Mouse (Mus musculus): Measurements from ENCODE around the gene Pycr2. TPM values are rescaled to one million over a fixed set of nuclear protein-coding genes. Genes with fewer than 3 reads are reported as not detected.

Gene Pycr2
- polyA plus RNA-seq, 1 experiment from 2014 or later, result 90.6 TPM

- H3K9me3 ChIP-seq (replicated peaks), result no peaks in the 10 kb centered on the region
- H3K4me3 ChIP-seq, result no peak overlapping the region
- no peak for ATAC-seq
- no peak overlapping the region for H3K27ac ChIP-seq
- no peaks in the 10 kb centered on the region for H3K27me3 ChIP-seq
- H3K4me1 ChIP-seq, result peaks cover 26% of the 10 kb centered on the region
- H3K4me2 ChIP-seq, result no peak overlapping the region
- WGBS, result 94% methylated on average over 24 of the region's 24 CpGs
- peaks cover 36% of the 10 kb centered on the region for H3K36me3 ChIP-seq (ENCODE audit: poor library complexity, severe bottlenecking)
- no peak overlapping the region for H3K9ac ChIP-seq
These were observed 2.5 kb downstream of the Pycr2 start for GRCm38 (mm10) chr1:180906461-180907147.

GRCm38 (mm10) chr1:180911138-180911537 lies 7.0 kb downstream of the Pycr2 start:
- H3K9me3 ChIP-seq (replicated peaks), result no peaks in the 10 kb centered on the region
- peaks cover 32% of the 10 kb centered on the region for H3K36me3 ChIP-seq (ENCODE audit: poor library complexity, severe bottlenecking)
- H3K4me3 ChIP-seq, result no peak overlapping the region
- H3K9ac ChIP-seq, result no peak overlapping the region
- ATAC-seq, result no peak
- 58% methylated on average over 8 of the region's 8 CpGs for whole genome bisulfite sequencing
- H3K4me1 ChIP-seq, result peaks cover 9% of the 10 kb centered on the region
- no peak overlapping the region for H3K27ac ChIP-seq
- H3K4me2 ChIP-seq, result no peak overlapping the region
- H3K27me3 ChIP-seq, result no peaks in the 10 kb centered on the region

GRCm38 (mm10) chr1:180911653-180912287 lies 7.7 kb downstream of the Pycr2 start:
- Histone ChIP-seq H3K9me3 (replicated peaks) (no peaks in the 10 kb centered on the region), H3K4me2 (peak overlapping the region; percentile 13; the same call in 1 of the 2 replicates), H3K27me3 (no peaks in the 10 kb centered on the region), H3K27ac (no peak overlapping the region), H3K4me3 (no peak overlapping the region), H3K9ac (no peak overlapping the region), H3K4me1 (peaks cover 4% of the 10 kb centered on the region), H3K36me3 (ENCODE audit: poor library complexity, severe bottlenecking) (peaks cover 26% of the 10 kb centered on the region)
- no peak for ATAC-seq
- 57% methylated on average over 20 of the region's 20 CpGs for WGBS

GRCm38 (mm10) chr1:180912792-180913191 lies 8.7 kb downstream of the Pycr2 start:
- Histone ChIP-seq H3K4me1 (peaks cover 4% of the 10 kb centered on the region), H3K4me3 (no peak overlapping the region), H3K27ac (no peak overlapping the region), H3K9ac (no peak overlapping the region), H3K9me3 (replicated peaks) (no peaks in the 10 kb centered on the region), H3K4me2 (no peak overlapping the region), H3K27me3 (no peaks in the 10 kb centered on the region), H3K36me3 (ENCODE audit: poor library complexity, severe bottlenecking) (peaks cover 16% of the 10 kb centered on the region)
- 80% methylated on average over 5 of the region's 5 CpGs for WGBS
- ATAC-seq, result no peak

GRCm38 (mm10) chr1:180913797-180914196 lies 9.7 kb downstream of the Pycr2 start:
- Histone ChIP-seq H3K4me2 (no peak overlapping the region), H3K4me1 (peaks cover 4% of the 10 kb centered on the region), H3K9ac (no peak overlapping the region), H3K9me3 (replicated peaks) (no peaks in the 10 kb centered on the region), H3K4me3 (no peak overlapping the region), H3K27me3 (no peaks in the 10 kb centered on the region), H3K27ac (no peak overlapping the region), H3K36me3 (ENCODE audit: poor library complexity, severe bottlenecking) (peaks cover 5% of the 10 kb centered on the region)
- no peak for ATAC-seq
- WGBS, result 66% methylated on average over 4 of the region's 4 CpGs

- Histone ChIP-seq H3K36me3 (ENCODE audit: poor library complexity, severe bottlenecking) (no peaks in the 10 kb centered on the region), H3K4me2 (no peak overlapping the region), H3K27ac (no peak overlapping the region), H3K4me3 (no peak overlapping the region), H3K9me3 (replicated peaks) (no peaks in the 10 kb centered on the region), H3K9ac (no peak overlapping the region), H3K27me3 (no peaks in the 10 kb centered on the region), H3K4me1 (peaks cover 8% of the 10 kb centered on the region)
- ATAC-seq, result no peak
- WGBS, result 93% methylated on average over 11 of the region's 11 CpGs
These were observed 12.3 kb downstream of the Pycr2 start for GRCm38 (mm10) chr1:180916425-180916824.

GRCm38 (mm10) chr1:180917053-180917452 lies 13.0 kb downstream of the Pycr2 start:
- Histone ChIP-seq H3K27ac (no peak overlapping the region), H3K9ac (no peak overlapping the region), H3K36me3 (ENCODE audit: poor library complexity, severe bottlenecking) (no peaks in the 10 kb centered on the region), H3K9me3 (replicated peaks) (no peaks in the 10 kb centered on the region), H3K27me3 (no peaks in the 10 kb centered on the region), H3K4me3 (no peak overlapping the region), H3K4me2 (no peak overlapping the region), H3K4me1 (peaks cover 8% of the 10 kb centered on the region)
- 75% methylated on average over 1 of the region's 1 CpGs for WGBS
- no peak for ATAC-seq

- no peak overlapping the region for H3K4me2 ChIP-seq
- no peak for ATAC-seq
- H3K27me3 ChIP-seq, result no peaks in the 10 kb centered on the region
- no peak overlapping the region for H3K27ac ChIP-seq
- H3K36me3 ChIP-seq (ENCODE audit: poor library complexity, severe bottlenecking), result no peaks in the 10 kb centered on the region
- H3K4me3 ChIP-seq, result no peak overlapping the region
- 25% methylated on average over 8 of the region's 8 CpGs for WGBS
- 0 out of 2 replicates have a peak, but pooled peaks cover 4% of the 10 kb centered on the region for H3K4me1 ChIP-seq
- no peak overlapping the region for H3K9ac ChIP-seq
- H3K9me3 ChIP-seq (replicated peaks), result no peaks in the 10 kb centered on the region
These were observed 15.6 kb downstream of the Pycr2 start for GRCm38 (mm10) chr1:180919686-180920085.

GRCm38 (mm10) chr1:180922273-180923048 lies 18.4 kb downstream of the Pycr2 start:
- Histone ChIP-seq H3K27ac (no peak overlapping the region), H3K36me3 (ENCODE audit: poor library complexity, severe bottlenecking) (no peaks in the 10 kb centered on the region), H3K4me2 (no peak overlapping the region), H3K4me3 (no peak overlapping the region), H3K27me3 (no peaks in the 10 kb centered on the region), H3K9ac (no peak overlapping the region), H3K4me1 (0 out of 2 replicates have a peak, but pooled peaks cover 4% of the 10 kb centered on the region), H3K9me3 (replicated peaks) (no peaks in the 10 kb centered on the region)
- 77% methylated on average over 6 of the region's 6 CpGs for WGBS
- ATAC-seq, result no peak

GRCm38 (mm10) chr1:180924737-180925136 lies 20.6 kb downstream of the Pycr2 start:
- 40% methylated on average over 2 of the region's 2 CpGs for WGBS
- H3K27ac ChIP-seq, result no peak overlapping the region
- H3K4me1 ChIP-seq, result no peaks in the 10 kb centered on the region
- no peaks in the 10 kb centered on the region for H3K27me3 ChIP-seq
- H3K9me3 ChIP-seq (replicated peaks), result no peaks in the 10 kb centered on the region
- no peak overlapping the region for H3K4me2 ChIP-seq
- no peak for ATAC-seq
- no peak overlapping the region for H3K9ac ChIP-seq
- no peak overlapping the region for H3K4me3 ChIP-seq
- H3K36me3 ChIP-seq (ENCODE audit: poor library complexity, severe bottlenecking), result no peaks in the 10 kb centered on the region

- no peak overlapping the region for H3K4me3 ChIP-seq
- ATAC-seq, result no peak
- no peak overlapping the region for H3K9ac ChIP-seq
- H3K9me3 ChIP-seq (replicated peaks), result no peaks in the 10 kb centered on the region
- no peak overlapping the region for H3K27ac ChIP-seq
- no peaks in the 10 kb centered on the region for H3K36me3 ChIP-seq (ENCODE audit: poor library complexity, severe bottlenecking)
- H3K27me3 ChIP-seq, result no peaks in the 10 kb centered on the region
- 68% methylated on average over 4 of the region's 4 CpGs for WGBS
- no peaks in the 10 kb centered on the region for H3K4me1 ChIP-seq
- H3K4me2 ChIP-seq, result no peak overlapping the region
These were observed 22.2 kb downstream of the Pycr2 start for GRCm38 (mm10) chr1:180926286-180926685.

GRCm38 (mm10) chr1:180929599-180929998 lies 25.5 kb downstream of the Pycr2 start:
- ATAC-seq, result no peak
- WGBS, result 67% methylated on average over 2 of the region's 2 CpGs
- no peak overlapping the region for H3K9ac ChIP-seq
- no peaks in the 10 kb centered on the region for H3K9me3 ChIP-seq (replicated peaks)
- peaks cover 4% of the 10 kb centered on the region; the same call in 1 of the 2 replicates for H3K4me1 ChIP-seq
- peaks cover 18% of the 10 kb centered on the region for H3K27me3 ChIP-seq
- H3K4me2 ChIP-seq, result no peak overlapping the region
- no peak overlapping the region for H3K27ac ChIP-seq
- no peaks in the 10 kb centered on the region for H3K36me3 ChIP-seq (ENCODE audit: poor library complexity, severe bottlenecking)
- no peak overlapping the region for H3K4me3 ChIP-seq

Data from forebrain, embryonic 13.5 days (tissue).